Mouse (Mus musculus): ENCODE measurements around the gene Bicd2.

DNA sequence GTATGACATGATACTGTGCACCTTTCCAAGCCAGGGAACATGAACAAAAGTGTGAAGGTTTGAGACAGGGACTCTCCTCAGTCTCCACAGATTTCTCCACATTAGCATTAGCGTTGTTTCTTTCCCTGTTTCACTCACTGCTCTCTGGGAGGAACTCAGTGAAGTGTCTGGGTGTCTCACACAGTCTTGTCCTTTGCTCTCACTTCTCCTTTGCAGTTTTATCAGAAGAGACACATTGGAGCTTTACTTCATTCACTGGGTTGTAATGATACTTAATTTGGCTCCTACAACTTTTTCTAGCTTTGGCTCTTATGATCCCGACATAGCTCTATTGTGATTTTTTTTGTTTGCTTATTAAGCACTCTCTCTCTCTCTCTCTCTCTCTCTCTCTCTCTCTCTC is 7.1 kb downstream of the Bicd2 start:
- TF ChIP-seq GATA1 (IDR thresholded peaks at IDR 0.05; ENCODE audit: borderline replicate concordance, low read length), result no peak
- TF ChIP-seq FLI1 (IDR thresholded peaks at IDR 0.05; ENCODE audit: low read length), result no peak

Data from megakaryocyte, embryonic 14.5 days (primary cell).